Mouse (Mus musculus) limb, embryonic 13.5 days (tissue): ENCODE data around the gene Zcchc24. TPM values are rescaled to one million over a fixed set of nuclear protein-coding genes. Genes with fewer than 3 reads are reported as not detected.

Source experiments
- ATAC-seq: fragments of 200-750 bp; cut with Nextera tagmentation; 2 replicates; pipeline ENCODE4 v1.8.0; 2017; ENCODE audit warnings: low read depth, moderate number of reproducible peaks, moderate TSS enrichment; ENCODE audit not compliant: low FRiP score
- H3K27ac ChIP-seq: fragments of 300-500 bp; sonication (generic); 2 replicates; pipeline ENCODE4 v1.5.1; 2015; ENCODE audit warnings: inconsistent platforms, mild to moderate bottlenecking, moderate library complexity
- H3K27me3 ChIP-seq: fragments of 300-500 bp; sonication (generic); 2 replicates; pipeline ENCODE4 v1.6.1; 2015; ENCODE audit warnings: mild to moderate bottlenecking, inconsistent platforms
- H3K36me3 ChIP-seq: fragments of 300-500 bp; sonication (generic); 2 replicates; pipeline ENCODE4 v1.6.1; 2015; ENCODE audit warnings: inconsistent platforms, mild to moderate bottlenecking, moderate library complexity
- H3K4me1 ChIP-seq: fragments of 300-500 bp; sonication (generic); 2 replicates; pipeline ENCODE4 v1.6.1; 2015; ENCODE audit warnings: inconsistent platforms
- H3K4me2 ChIP-seq: fragments of 300-500 bp; sonication (generic); replicated peaks from 2 replicates; pipeline ENCODE4 v1.6.1; 2015; ENCODE audit warnings: inconsistent platforms, mild to moderate bottlenecking, moderate library complexity
- H3K4me3 ChIP-seq: fragments of 300-500 bp; sonication (generic); 2 replicates; pipeline ENCODE4 v1.5.1; 2015; ENCODE audit warnings: moderate library complexity, mild to moderate bottlenecking, inconsistent platforms
- H3K9ac ChIP-seq: fragments of 300-500 bp; sonication (generic); 2 replicates; pipeline ENCODE4 v1.6.1; 2015; ENCODE audit warnings: mild to moderate bottlenecking, inconsistent platforms
- H3K9me3 ChIP-seq: fragments of 300-500 bp; sonication (generic); 2 replicates; pipeline ENCODE4 v1.6.1; 2016; ENCODE audit warnings: inconsistent platforms
- WGBS: fragments of 180-500 bp; shearing (Covaris S2); methylation state at CpG from one replicate; pipeline ENCODE4 v1.1.7; 2015; 5-methylcytosine and 5-hydroxymethylcytosine counted together
- polyA plus RNA-seq: library from polyadenylated mRNA; unstranded; fragments of >200 nt; fragmentation: Nextera tagmentation; extraction: Ambion mirVana; gene quantifications from 2 replicates; pipeline ENCODE4 v1.2.1, GENCODE M21; 2015

The Zcchc24 gene
- polyA plus RNA-seq, 1 experiment from 2014 or later, result 37.6 TPM

DNA sequence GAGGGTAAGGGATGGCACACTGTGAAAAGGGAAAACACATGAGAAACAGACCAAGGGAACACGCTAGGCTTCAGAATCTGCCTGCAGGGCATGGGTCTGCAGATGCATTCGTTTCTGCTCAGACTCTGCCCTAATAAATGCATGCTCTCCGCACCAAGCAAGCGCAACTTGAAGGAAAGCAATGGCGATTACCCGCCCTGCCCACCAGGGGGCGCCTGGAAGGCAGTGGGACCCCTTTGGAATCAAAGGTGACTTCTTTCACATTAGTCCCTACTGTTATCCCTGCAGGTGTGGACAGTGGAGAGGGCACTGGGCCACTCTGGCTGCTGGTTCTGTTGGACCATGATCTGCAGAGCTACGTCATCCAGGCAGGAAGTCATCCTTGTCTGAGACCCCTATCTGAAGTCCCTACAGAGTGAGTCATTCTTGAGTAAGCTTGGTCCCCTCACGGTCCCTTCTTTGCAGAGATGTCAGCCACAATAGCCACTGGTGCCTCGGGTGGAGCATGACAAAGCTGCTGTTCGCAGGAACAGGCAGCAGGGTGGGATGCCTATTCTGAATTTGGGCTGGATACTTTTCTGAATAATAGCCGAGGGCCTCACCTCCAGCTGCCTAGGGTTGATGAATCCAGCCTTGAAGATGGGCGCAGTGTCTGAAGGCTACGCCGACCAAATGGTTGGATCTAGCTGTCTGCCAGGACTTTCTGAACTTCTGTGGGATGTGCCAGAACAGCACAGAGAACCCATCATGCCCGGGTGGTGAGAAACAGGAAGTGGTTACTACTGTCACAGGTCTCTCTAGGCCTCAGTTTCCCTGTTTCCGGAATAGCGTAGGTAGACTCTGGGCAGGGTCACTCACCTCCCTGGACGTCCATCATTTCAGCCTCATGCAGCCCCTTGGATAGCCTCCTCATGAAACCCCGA lies 42.4 kb downstream of the Zcchc24 start:
- no peak overlapping the region; the same call in 1 of the 2 replicates for H3K27ac ChIP-seq
- H3K9me3 ChIP-seq, result no peaks in the 10 kb centered on the region

GRCm38 (mm10) chr14:25725690-25726089 lies 43.1 kb downstream of the Zcchc24 start:
- 24% methylated on average over 4 of the region's 4 CpGs for WGBS
- Histone ChIP-seq H3K27ac (peak overlapping the region; percentile 55), H3K36me3 (peaks cover 20% of the 10 kb centered on the region), H3K27me3 (no peaks in the 10 kb centered on the region), H3K4me1 (peaks cover 36% of the 10 kb centered on the region), H3K4me3 (no peak overlapping the region), H3K4me2 (no peak overlapping the region), H3K9ac (no peak overlapping the region), H3K9me3 (no peaks in the 10 kb centered on the region)
- ATAC-seq, result no peak

More for the DNA sequence above, 42.4 kb downstream of the Zcchc24 start:
- 49% methylated on average over 20 of the region's 20 CpGs for WGBS
- Histone ChIP-seq H3K36me3 (peaks cover 14% of the 10 kb centered on the region), H3K9ac (peak overlapping the region; percentile 39; the same call in 1 of the 2 replicates), H3K27me3 (no peaks in the 10 kb centered on the region), H3K4me1 (peaks cover 36% of the 10 kb centered on the region), H3K4me3 (no peak overlapping the region), H3K4me2 (no peak overlapping the region)
- ATAC-seq, result no peak

- H3K9ac ChIP-seq, result no peak overlapping the region
- WGBS, result 56% methylated on average over 3 of the region's 11 CpGs
- ATAC-seq, result no peak
These were observed 43.8 kb downstream of the Zcchc24 start for GRCm38 (mm10) chr14:25725032-25725497.

GRCm38 (mm10) chr14:25720962-25721707 lies 47.7 kb downstream of the Zcchc24 start:
- Histone ChIP-seq H3K27me3 (no peaks in the 10 kb centered on the region), H3K9ac (no peak overlapping the region), H3K27ac (no peak overlapping the region), H3K4me1 (peaks cover 50% of the 10 kb centered on the region), H3K4me2 (no peak overlapping the region), H3K36me3 (peaks cover 44% of the 10 kb centered on the region), H3K9me3 (no peaks in the 10 kb centered on the region), H3K4me3 (no peak overlapping the region)
- no peak for ATAC-seq
- 86% methylated on average over 5 of the region's 5 CpGs for WGBS

More at GRCm38 (mm10) chr14:25725032-25725497, 43.8 kb downstream of the Zcchc24 start:
- Histone ChIP-seq H3K27ac (peak overlapping the region; percentile 55), H3K27me3 (no peaks in the 10 kb centered on the region), H3K4me3 (no peak overlapping the region), H3K36me3 (peaks cover 23% of the 10 kb centered on the region), H3K4me2 (no peak overlapping the region), H3K4me1 (peaks cover 36% of the 10 kb centered on the region), H3K9me3 (no peaks in the 10 kb centered on the region)

DNA sequence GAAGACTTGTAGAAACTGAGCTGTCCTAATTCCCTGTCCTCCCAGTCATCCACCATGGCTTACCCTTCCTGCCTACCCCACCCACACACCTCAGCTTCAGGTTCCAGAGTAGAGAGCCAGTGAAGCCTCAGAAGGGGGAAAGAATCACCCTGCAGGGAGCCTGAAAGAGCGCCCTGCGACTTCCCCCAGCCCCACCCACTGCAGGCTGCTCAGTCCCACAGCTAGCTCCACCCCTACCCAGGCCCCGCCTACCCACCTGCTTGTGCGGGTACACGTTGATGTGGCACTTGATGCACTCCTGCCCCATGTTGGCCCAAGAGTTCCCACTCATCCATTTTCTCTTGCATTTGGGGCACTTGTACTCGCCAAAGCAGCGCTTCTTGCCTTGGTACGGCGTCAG lies 49.5 kb downstream of the Zcchc24 start:
- no peak overlapping the region for H3K4me2 ChIP-seq
- H3K4me1 ChIP-seq, result peaks cover 33% of the 10 kb centered on the region
- ATAC-seq, result no peak
- H3K9me3 ChIP-seq, result no peaks in the 10 kb centered on the region
- H3K36me3 ChIP-seq, result peaks cover 61% of the 10 kb centered on the region
- H3K9ac ChIP-seq, result no peak overlapping the region
- no peak overlapping the region for H3K4me3 ChIP-seq
- H3K27ac ChIP-seq, result peak overlapping the region; percentile 73; the same call in 1 of the 2 replicates
- 58% methylated on average over 9 of the region's 9 CpGs for WGBS
- H3K27me3 ChIP-seq, result no peaks in the 10 kb centered on the region

DNA sequence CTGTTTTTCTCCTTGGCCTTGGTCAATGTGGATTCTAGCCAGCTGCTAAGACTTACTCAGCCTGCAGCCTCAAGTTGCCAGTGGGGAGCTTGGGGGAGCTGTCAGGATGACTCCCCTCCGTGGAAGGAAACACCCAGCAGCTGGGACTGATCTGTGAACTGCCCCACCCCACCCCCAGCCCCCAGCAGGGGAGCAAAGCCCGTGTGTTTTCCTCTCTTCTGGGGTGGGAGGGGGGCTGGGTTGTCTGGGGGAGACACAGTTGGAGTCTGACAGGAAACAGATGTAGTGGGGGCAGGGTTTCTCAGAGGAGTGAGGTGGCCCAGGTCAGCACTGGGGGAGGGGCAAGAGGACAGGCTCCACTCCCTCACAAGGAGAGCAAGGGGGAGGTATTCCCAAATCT lies 50.4 kb downstream of the Zcchc24 start:
- H3K27me3 ChIP-seq, result no peaks in the 10 kb centered on the region
- peaks cover 29% of the 10 kb centered on the region for H3K4me1 ChIP-seq
- no peak overlapping the region for H3K4me2 ChIP-seq
- H3K27ac ChIP-seq, result peak overlapping the region; percentile 73
- H3K36me3 ChIP-seq, result peaks cover 65% of the 10 kb centered on the region
- H3K9ac ChIP-seq, result peak overlapping the region; percentile 31; the same call in 1 of the 2 replicates
- no peaks in the 10 kb centered on the region for H3K9me3 ChIP-seq
- H3K4me3 ChIP-seq, result no peak overlapping the region
- peak; percentile 33 for ATAC-seq
- WGBS, result 0% methylated on average over 2 of the region's 2 CpGs

- ATAC-seq, result no peak
- H3K27me3 ChIP-seq, result no peaks in the 10 kb centered on the region
- no peaks in the 10 kb centered on the region for H3K9me3 ChIP-seq
- H3K27ac ChIP-seq, result peak overlapping the region; percentile 58; the same call in 1 of the 2 replicates
- 82% methylated on average over 8 of the region's 8 CpGs for WGBS
- no peak overlapping the region for H3K4me2 ChIP-seq
- H3K9ac ChIP-seq, result no peak overlapping the region
- H3K4me1 ChIP-seq, result peaks cover 29% of the 10 kb centered on the region
- H3K4me3 ChIP-seq, result no peak overlapping the region
- H3K36me3 ChIP-seq, result peaks cover 62% of the 10 kb centered on the region
These were observed 51.1 kb downstream of the Zcchc24 start for GRCm38 (mm10) chr14:25717718-25718117.

- WGBS, result 86% methylated on average over 1 of the region's 1 CpGs
These were observed 52.3 kb downstream of the Zcchc24 start for GRCm38 (mm10) chr14:25716528-25716927.

GRCm38 (mm10) chr14:25713443-25713842 lies 55.4 kb downstream of the Zcchc24 start:
- peaks cover 51% of the 10 kb centered on the region for H3K4me1 ChIP-seq
- H3K27ac ChIP-seq, result no peak overlapping the region

More at GRCm38 (mm10) chr14:25716528-25716927, 52.3 kb downstream of the Zcchc24 start:
- Histone ChIP-seq H3K9ac (no peak overlapping the region), H3K4me1 (peaks cover 35% of the 10 kb centered on the region), H3K4me3 (no peak overlapping the region), H3K27me3 (no peaks in the 10 kb centered on the region), H3K4me2 (no peak overlapping the region), H3K27ac (no peak overlapping the region), H3K36me3 (peaks cover 51% of the 10 kb centered on the region), H3K9me3 (no peaks in the 10 kb centered on the region)
- ATAC-seq, result no peak

DNA sequence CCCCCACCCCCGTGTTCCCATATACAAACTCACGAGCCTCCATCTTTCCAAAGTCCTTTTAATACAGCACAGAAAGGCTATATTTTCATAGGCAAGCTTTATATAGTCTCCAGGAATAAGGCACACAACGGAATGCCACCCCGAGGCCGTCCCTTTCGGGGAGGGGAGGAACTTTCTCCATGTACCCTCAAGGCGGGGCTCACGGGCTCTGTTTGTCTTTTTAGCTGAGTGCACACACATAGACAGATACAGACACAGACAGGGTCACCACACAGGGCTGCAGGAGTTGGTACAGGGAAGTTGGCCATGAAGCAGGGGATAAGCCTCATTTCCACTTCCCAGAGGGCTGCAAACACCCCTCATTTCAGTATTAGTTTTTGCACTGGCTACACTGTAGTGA lies 57.2 kb downstream of the Zcchc24 start:
- WGBS, result 54% methylated on average over 8 of the region's 8 CpGs
- no peaks in the 10 kb centered on the region for H3K9me3 ChIP-seq
- H3K36me3 ChIP-seq, result peaks cover 26% of the 10 kb centered on the region
- peaks cover 44% of the 10 kb centered on the region for H3K4me1 ChIP-seq
- no peak for ATAC-seq
- H3K9ac ChIP-seq, result no peak overlapping the region
- H3K4me2 ChIP-seq, result no peak overlapping the region
- H3K27me3 ChIP-seq, result no peaks in the 10 kb centered on the region
- no peak overlapping the region for H3K4me3 ChIP-seq
- H3K27ac ChIP-seq, result no peak overlapping the region

More at GRCm38 (mm10) chr14:25713443-25713842, 55.4 kb downstream of the Zcchc24 start:
- Histone ChIP-seq H3K36me3 (peaks cover 34% of the 10 kb centered on the region), H3K27me3 (no peaks in the 10 kb centered on the region), H3K4me3 (no peak overlapping the region), H3K9me3 (no peaks in the 10 kb centered on the region), H3K4me2 (no peak overlapping the region), H3K9ac (no peak overlapping the region)
- 25% methylated on average over 4 of the region's 4 CpGs for whole genome bisulfite sequencing
- ATAC-seq, result no peak

DNA sequence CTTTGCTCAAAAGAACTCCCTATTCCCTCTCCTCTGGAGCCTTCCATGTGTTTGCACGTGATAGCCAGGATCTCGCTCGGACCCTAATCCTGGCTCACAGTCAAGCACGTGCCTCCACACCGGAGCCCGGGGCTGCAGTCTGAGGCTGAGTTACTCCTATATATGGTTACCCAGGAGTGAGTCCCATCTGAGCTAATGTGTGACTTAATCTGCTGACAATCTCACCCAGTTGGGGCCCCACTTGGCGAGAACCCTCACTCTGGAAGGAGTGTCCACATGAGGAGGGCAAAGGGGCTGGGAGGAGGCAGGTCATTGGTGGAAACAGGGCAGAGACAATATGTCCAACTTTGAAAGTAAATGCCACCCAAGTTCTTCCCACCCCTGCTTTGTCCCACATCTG lies 57.7 kb downstream of the Zcchc24 start:
- Histone ChIP-seq H3K36me3 (peaks cover 21% of the 10 kb centered on the region), H3K4me3 (no peak overlapping the region), H3K27me3 (no peaks in the 10 kb centered on the region), H3K27ac (no peak overlapping the region), H3K4me1 (peaks cover 44% of the 10 kb centered on the region), H3K4me2 (no peak overlapping the region), H3K9ac (no peak overlapping the region), H3K9me3 (no peaks in the 10 kb centered on the region)
- WGBS, result 35% methylated on average over 7 of the region's 7 CpGs
- no peak for ATAC-seq

DNA sequence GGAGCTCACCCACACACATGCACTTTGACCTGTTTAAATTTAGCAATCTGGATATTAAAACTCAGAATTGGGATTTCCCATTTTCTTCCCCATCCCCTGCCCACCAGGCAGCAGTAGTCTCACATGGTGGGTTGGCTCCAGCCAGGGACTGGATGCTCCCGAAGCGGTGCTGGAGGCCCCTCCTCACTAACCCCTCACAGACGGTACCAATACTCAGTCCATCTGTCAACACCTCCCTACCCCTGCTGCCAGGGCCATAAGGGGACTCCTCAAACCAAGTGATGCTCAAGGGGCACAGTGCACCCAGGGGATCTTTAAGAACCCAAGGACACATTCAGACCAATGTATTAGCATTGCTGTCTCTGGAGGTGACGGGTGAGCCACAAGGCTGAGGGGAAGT lies 58.2 kb downstream of the Zcchc24 start:
- H3K27me3 ChIP-seq, result no peaks in the 10 kb centered on the region
- peaks cover 44% of the 10 kb centered on the region for H3K4me1 ChIP-seq
- H3K4me2 ChIP-seq, result no peak overlapping the region
- no peak overlapping the region for H3K27ac ChIP-seq
- ATAC-seq, result no peak
- no peaks in the 10 kb centered on the region for H3K9me3 ChIP-seq
- no peak overlapping the region for H3K4me3 ChIP-seq
- 52% methylated on average over 4 of the region's 4 CpGs for WGBS
- no peak overlapping the region for H3K9ac ChIP-seq
- peaks cover 16% of the 10 kb centered on the region for H3K36me3 ChIP-seq
